Mouse (Mus musculus) lung, embryonic 14.5 days (tissue): Measurements from ENCODE around the gene Tyrobp. TPM values are rescaled to one million over a fixed set of nuclear protein-coding genes. Genes with fewer than 3 reads are reported as not detected.

ENCODE experiments used
- ATAC-seq: fragments of 200-750 bp; cut with Nextera tagmentation; 2 replicates; pipeline ENCODE4 v1.8.0; 2017; ENCODE audit warnings: mild to moderate bottlenecking, moderate TSS enrichment, moderate library complexity; ENCODE audit not compliant: insufficient read depth
- DNase-seq: peaks from one replicate; pipeline ENCODE4 v3.0.0-alpha.2; 2015
- H3K27ac ChIP-seq: fragments of 300-500 bp; sonication (generic); 2 replicates; pipeline ENCODE4 v1.5.1; 2014; ENCODE audit warnings: low read depth, mild to moderate bottlenecking, moderate library complexity
- H3K27me3 ChIP-seq: fragments of 300-500 bp; sonication (generic); 2 replicates; pipeline ENCODE4 v1.6.1; 2014; ENCODE audit warnings: low read length, control low read depth; ENCODE audit not compliant: insufficient read depth
- H3K36me3 ChIP-seq: fragments of 300-500 bp; sonication (generic); 2 replicates; pipeline ENCODE4 v1.6.1; 2014; ENCODE audit warnings: control low read depth; ENCODE audit not compliant: insufficient read depth
- H3K4me1 ChIP-seq: fragments of 300-500 bp; sonication (generic); 2 replicates; pipeline ENCODE4 v1.6.1; 2014; ENCODE audit warnings: antibody characterized with exemption, control low read depth; ENCODE audit not compliant: insufficient read depth
- H3K4me2 ChIP-seq: fragments of 300-500 bp; sonication (generic); 2 replicates; pipeline ENCODE4 v1.6.1; 2014; ENCODE audit warnings: mild to moderate bottlenecking
- H3K4me3 ChIP-seq: fragments of 300-500 bp; sonication (generic); 2 replicates; pipeline ENCODE4 v1.5.1; 2014; ENCODE audit warnings: low read depth, low read length
- H3K9ac ChIP-seq: fragments of 300-500 bp; sonication (generic); 2 replicates; pipeline ENCODE4 v1.6.1; 2014
- H3K9me3 ChIP-seq: fragments of 300-500 bp; sonication (generic); 2 replicates; pipeline ENCODE4 v1.6.1; 2016; ENCODE audit warnings: low read depth, low read length, control low read depth
- CTCF ChIP-seq: IDR thresholded peaks from 2 replicates; pipeline ENCODE4 v1.5.1; 2016; ENCODE audit warnings: antibody characterized with exemption, low read depth
- WGBS: fragments of 180-500 bp; shearing (Covaris S2); extraction: QIAGEN DNeasy Blood & Tissue Kit; methylation state at CpG from one replicate; pipeline ENCODE4 v1.1.7; 2014; 5-methylcytosine and 5-hydroxymethylcytosine counted together
- polyA plus RNA-seq: library from polyadenylated mRNA; unstranded; fragments of >200 nt; fragmentation: Nextera tagmentation; extraction: Ambion mirVana; gene quantifications from 2 replicates; pipeline ENCODE4 v1.2.1, GENCODE M21; 2014

Gene Tyrobp
- polyA plus RNA-seq, 1 experiment from 2014 or later, result 46.0 TPM

GRCm38 (mm10) chr7:30394379-30394778, 19.2 kb upstream of the Tyrobp start:
- Histone ChIP-seq H3K9ac (no peak overlapping the region), H3K4me2 (no peak overlapping the region), H3K9me3 (no peaks in the 10 kb centered on the region), H3K4me1 (no peaks in the 10 kb centered on the region), H3K27ac (no peak overlapping the region), H3K4me3 (no peak overlapping the region), H3K27me3 (no peaks in the 10 kb centered on the region), H3K36me3 (no peaks in the 10 kb centered on the region)
- 30% methylated on average over 11 of the region's 11 CpGs for WGBS
- TF ChIP-seq CTCF, result no peak
- ATAC-seq (peak; percentile 78), DNase-seq (peak; percentile 65)

DNA sequence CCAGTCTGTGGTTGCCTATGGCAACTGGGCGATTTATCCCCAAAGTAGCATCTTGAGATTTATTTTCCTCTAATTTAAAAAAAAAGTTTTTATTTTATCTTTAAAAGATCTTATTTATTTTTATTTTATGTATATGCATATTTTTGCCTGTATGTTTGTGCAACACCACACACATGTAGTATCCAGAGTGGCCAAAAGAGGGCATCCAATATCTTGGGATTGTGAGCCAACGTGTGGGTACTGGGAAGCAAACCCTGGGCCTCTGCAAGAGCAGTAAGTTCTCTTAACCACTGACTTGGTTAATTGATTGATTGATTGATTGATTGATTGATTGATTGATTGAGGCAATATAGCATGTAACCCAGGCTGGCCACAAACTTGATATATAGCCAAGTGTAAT, 18.7 kb upstream of the Tyrobp start:
- ATAC-seq (no peak), DNase-seq (peak; percentile 50)
- no peak overlapping the region for H3K4me2 ChIP-seq
- 42% methylated on average over 2 of the region's 2 CpGs for WGBS
- no peaks in the 10 kb centered on the region for H3K4me1 ChIP-seq
- no peak overlapping the region for H3K9ac ChIP-seq
- no peak overlapping the region for H3K27ac ChIP-seq
- no peaks in the 10 kb centered on the region for H3K27me3 ChIP-seq
- no peak overlapping the region for H3K4me3 ChIP-seq
- no peaks in the 10 kb centered on the region for H3K36me3 ChIP-seq
- peak; percentile 34; the same call in 1 of the 2 replicates for TF ChIP-seq CTCF
- no peaks in the 10 kb centered on the region for H3K9me3 ChIP-seq

GRCm38 (mm10) chr7:30399671-30400070, 13.9 kb upstream of the Tyrobp start:
- no peak for DNase-seq
- Histone ChIP-seq H3K9me3 (no peaks in the 10 kb centered on the region), H3K4me1 (no peaks in the 10 kb centered on the region)

GRCm38 (mm10) chr7:30402343-30402742, 11.2 kb upstream of the Tyrobp start:
- Histone ChIP-seq H3K4me2 (no peak overlapping the region), H3K4me1 (no peaks in the 10 kb centered on the region), H3K36me3 (no peaks in the 10 kb centered on the region), H3K4me3 (no peak overlapping the region), H3K9me3 (no peaks in the 10 kb centered on the region), H3K9ac (no peak overlapping the region), H3K27me3 (no peaks in the 10 kb centered on the region), H3K27ac (no peak overlapping the region)
- 57% methylated on average over 4 of the region's 4 CpGs for WGBS
- DNase-seq, result no peak
- ATAC-seq, result no peak
- no peak for TF ChIP-seq CTCF

More at GRCm38 (mm10) chr7:30399671-30400070, 13.9 kb upstream of the Tyrobp start:
- H3K9ac ChIP-seq, result no peak overlapping the region
- H3K36me3 ChIP-seq, result no peaks in the 10 kb centered on the region
- no peak overlapping the region for H3K27ac ChIP-seq
- no peaks in the 10 kb centered on the region for H3K27me3 ChIP-seq
- H3K4me2 ChIP-seq, result no peak overlapping the region
- H3K4me3 ChIP-seq, result no peak overlapping the region
- TF ChIP-seq CTCF, result no peak
- no peak for ATAC-seq
- 51% methylated on average over 7 of the region's 7 CpGs for WGBS

- Histone ChIP-seq H3K27me3 (no peaks in the 10 kb centered on the region), H3K36me3 (no peaks in the 10 kb centered on the region), H3K4me3 (no peak overlapping the region), H3K27ac (no peak overlapping the region), H3K9ac (no peak overlapping the region), H3K4me1 (no peaks in the 10 kb centered on the region), H3K4me2 (no peak overlapping the region), H3K9me3 (no peaks in the 10 kb centered on the region)
- DNase-seq, result no peak
- ATAC-seq, result no peak
- 78% methylated on average over 3 of the region's 3 CpGs for WGBS
- TF ChIP-seq CTCF, result no peak
These were observed 4.9 kb upstream of the Tyrobp start for GRCm38 (mm10) chr7:30408639-30409038.

GRCm38 (mm10) chr7:30409789-30410188, 3.8 kb upstream of the Tyrobp start:
- Histone ChIP-seq H3K27me3 (no peaks in the 10 kb centered on the region), H3K27ac (no peak overlapping the region), H3K9ac (no peak overlapping the region), H3K36me3 (no peaks in the 10 kb centered on the region), H3K4me2 (no peak overlapping the region), H3K4me1 (no peaks in the 10 kb centered on the region), H3K4me3 (no peak overlapping the region), H3K9me3 (no peaks in the 10 kb centered on the region)
- TF ChIP-seq CTCF, result no peak
- 45% methylated on average over 2 of the region's 2 CpGs for WGBS
- no peak for DNase-seq
- no peak for ATAC-seq

DNA sequence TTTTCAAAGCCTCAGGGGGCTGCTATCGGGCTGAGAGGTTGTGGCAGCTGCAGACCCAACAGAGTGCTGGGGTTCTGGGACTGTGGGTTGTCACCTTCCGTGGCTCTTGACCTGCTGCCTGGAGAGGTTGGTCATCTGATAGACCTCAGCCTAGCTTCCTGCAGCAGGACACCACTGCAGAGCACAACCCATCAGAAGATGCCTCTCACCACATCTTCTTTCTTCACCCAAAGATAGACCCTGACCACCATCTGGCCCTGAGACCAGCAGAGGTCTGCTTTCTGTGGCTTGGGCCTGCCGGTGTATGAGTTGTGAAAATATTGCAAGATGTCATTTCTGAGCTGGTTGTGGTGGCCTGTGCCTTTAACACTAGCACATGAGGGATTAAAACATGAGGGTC, 2.5 kb upstream of the Tyrobp start:
- no peak for TF ChIP-seq CTCF

DNA sequence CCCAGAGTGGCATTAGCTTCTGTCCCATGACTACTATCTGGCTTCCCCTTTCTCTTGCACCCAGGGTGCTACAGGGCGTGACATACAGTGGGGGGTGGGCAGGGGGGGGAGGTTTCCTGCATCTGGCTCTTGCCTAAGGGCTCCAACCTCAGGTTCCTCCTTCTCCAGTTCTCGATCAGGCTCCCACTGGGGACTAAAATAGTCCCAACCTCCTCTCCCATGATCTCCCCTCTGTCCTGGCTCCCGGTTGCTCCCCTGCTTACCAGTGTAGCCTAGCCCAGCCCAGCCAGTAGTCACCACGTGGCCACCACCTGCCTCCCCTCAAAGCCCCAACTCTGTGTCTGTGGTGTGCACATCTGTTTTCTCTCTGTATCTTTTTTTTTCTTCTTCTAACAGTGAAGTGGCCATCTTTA, 819 bp upstream of the Tyrobp start:
- no peaks in the 10 kb centered on the region for H3K4me1 ChIP-seq
- 52% methylated on average over 4 of the region's 4 CpGs for WGBS
- no peak for TF ChIP-seq CTCF
- DNase-seq (no peak), ATAC-seq (no peak)
- H3K27me3 ChIP-seq, result no peaks in the 10 kb centered on the region
- no peak overlapping the region for H3K27ac ChIP-seq
- no peaks in the 10 kb centered on the region for H3K36me3 ChIP-seq
- no peaks in the 10 kb centered on the region for H3K9me3 ChIP-seq
- H3K9ac ChIP-seq, result no peak overlapping the region
- H3K4me3 ChIP-seq, result no peak overlapping the region
- no peak overlapping the region for H3K4me2 ChIP-seq

More for the DNA sequence above, 2.5 kb upstream of the Tyrobp start:
- no peaks in the 10 kb centered on the region for H3K9me3 ChIP-seq
- no peaks in the 10 kb centered on the region for H3K27me3 ChIP-seq
- DNase-seq (no peak), ATAC-seq (no peak)
- no peak overlapping the region for H3K27ac ChIP-seq
- H3K4me2 ChIP-seq, result no peak overlapping the region
- H3K4me1 ChIP-seq, result no peaks in the 10 kb centered on the region
- WGBS, result 62% methylated on average over 3 of the region's 3 CpGs
- H3K9ac ChIP-seq, result no peak overlapping the region
- no peak overlapping the region for H3K4me3 ChIP-seq
- no peaks in the 10 kb centered on the region for H3K36me3 ChIP-seq
